Mouse (Mus musculus): ENCODE data around the gene Ap1ar.

Gene Ap1ar

DNA sequence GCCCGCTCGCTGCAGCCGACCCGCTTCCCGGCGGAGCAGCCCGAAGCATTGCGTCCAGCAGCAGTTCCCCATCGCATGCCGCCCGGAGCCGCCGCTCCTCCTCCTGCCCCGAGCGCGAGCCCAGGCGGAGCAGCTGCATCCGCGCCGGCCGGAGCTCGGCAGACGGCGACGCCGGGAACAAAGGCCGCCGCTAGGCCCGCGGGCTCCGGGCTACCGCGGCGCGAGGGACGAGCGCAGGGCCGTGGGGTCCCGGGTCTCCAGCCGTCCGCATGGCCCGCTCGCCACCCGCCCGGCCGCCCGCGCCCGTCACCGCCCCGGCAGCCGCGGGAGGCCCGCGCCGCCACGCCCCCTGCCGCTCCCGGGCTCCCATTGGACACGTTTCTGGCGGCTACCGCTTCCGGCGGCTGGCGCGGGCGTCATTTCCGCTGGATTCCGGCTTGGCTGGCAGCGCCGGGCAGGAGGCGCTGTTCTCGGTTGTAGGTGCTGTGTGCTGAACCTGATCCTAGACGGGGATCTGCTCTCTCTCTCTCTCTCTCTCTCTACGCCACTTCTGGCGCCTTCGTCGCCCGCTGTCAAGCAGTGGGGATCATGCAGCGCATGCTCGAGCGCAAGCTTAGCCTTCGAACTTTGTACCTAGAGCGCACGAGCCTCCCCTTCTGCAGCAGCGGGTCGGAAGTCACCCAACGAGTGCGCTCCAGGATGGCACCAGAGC lies at the start of gene Ap1ar:
Gene Ap1ar, minus strand, starts transcription at position 370 of the 712 bp plus-strand sequence.
- peak; percentile 97 for DNase-seq

GRCm38 (mm10) chr3:127881684-127882083 lies 44.4 kb upstream of the Ap1ar start:
- peak; percentile 34 for DNase-seq

DNA sequence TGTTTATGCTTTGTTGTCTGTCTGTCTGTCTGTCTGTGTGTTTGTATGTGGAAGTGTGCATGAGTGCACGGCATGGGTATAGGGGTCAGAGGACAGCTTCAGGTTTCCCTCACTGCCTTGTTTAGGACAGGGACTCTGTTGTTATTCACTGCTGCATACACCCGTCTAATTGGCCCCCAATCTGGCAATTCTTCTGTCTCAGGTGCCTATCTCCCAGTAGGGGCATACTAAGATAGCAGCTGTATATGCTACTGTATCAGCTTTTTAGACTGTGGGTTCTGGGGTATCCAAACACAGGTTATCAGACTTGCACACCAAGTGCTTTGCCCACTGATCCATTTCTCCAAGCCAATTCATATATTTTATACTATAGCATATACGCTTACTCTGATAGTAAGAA lies 42.6 kb upstream of the Ap1ar start:
- no peak for DNase-seq

DNA sequence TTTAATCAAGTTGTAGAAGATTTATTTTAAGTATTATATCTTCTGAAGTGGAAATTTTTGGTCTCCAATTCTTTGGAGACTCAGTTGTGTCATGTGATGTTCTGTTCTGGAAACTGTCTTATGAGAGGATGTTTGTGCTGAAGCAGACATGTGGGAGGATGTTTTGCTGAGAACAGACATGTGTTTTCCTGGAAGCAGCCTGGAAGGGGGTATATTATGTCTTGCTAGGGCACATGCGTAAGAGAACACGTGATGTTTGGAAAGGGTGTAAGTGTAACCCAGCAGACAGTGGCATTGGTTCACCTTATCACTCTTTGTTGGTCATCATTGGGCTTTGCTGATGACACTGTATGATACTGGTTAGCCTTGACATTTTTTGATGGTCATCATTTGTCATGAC lies 38.2 kb upstream of the Ap1ar start:
- no peak for DNase-seq

DNA sequence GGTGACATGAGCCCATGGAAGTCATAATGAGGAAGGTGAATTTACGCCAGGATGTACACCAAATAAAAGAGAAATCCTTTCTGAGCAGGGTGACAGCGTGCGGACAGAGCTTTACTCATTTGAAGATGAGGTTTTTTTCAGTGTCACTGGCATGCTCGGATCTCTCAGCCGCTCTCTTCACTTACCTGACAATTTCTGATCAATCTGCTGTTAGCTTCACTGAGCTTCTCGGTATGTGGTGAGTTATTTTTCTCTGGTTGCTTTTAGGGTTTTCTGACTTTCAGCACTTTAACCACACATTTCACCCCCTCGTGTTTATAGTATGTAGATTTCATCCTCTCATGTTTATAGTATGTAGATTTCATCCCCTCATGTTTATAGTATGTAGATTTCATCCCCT lies 37.7 kb upstream of the Ap1ar start:
- DNase-seq: no peak

DNA sequence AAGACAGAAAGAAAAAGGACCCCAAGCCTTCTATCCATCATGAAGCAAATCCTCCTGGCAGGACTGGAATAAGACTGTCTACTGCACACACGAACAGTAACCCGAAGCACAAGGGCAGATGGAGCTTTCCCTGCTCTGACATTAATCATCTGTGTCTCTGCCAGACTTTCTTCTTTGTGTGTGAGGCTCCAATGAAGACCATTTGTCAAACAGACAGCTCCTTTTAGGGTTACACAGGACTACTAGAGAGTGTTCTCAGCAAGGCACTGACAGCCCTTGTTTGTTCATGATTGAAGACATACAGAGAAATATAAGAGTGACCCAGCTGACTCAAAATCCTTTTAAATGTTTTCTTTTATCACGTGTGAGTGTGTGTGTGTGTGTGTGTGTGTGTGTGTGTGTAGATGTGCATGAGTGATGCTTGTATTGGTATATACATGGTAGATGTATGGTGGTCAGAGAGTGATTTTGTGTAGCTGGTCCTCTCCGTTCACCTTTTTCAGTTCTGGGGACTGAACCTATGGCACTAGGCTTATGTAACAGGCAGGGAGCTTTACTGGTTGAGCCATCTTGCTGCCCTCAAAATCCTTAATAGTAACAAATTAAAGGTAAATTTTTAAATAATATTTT lies 37.0 kb upstream of the Ap1ar start:
- no peak for DNase-seq

DNA sequence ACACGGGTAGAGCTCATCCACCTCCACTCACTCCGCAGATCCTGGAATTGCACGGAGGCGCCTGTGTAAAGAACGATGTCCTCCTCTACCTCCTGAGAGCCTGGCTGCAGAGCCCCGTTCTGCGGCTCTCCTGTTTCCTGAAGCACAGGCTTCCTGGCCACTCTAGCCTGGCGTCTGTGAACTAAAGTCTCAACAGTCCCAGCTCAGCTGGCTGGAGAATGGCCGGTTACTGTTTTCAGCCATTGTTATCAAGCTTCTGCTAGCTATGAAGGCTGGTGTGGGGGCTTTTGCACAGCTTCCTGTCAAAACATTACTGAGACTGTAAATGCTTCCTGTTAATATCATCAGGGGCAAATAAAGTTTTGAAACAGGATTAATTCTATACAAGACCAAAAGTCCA lies 34.3 kb upstream of the Ap1ar start:
- DNase-seq: no peak

DNA sequence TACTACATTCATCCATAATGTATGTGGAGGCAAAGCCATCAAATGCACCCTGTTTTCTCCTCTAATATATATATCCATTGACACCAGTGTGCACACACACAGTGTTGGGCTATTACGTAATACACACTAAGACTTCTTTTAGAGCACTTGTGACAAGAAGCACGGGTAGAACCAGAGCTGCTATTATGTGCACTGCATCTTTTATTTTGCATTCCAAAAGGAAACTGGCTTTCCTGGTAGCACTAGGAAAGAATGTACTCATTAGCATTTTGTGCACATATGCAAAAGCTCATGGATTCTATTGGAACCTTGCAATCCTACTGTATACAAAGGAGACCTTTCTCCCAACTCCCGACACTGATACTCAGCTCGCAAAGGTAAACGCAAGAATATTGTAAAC lies 31.6 kb upstream of the Ap1ar start:
- DNase-seq: no peak

DNA sequence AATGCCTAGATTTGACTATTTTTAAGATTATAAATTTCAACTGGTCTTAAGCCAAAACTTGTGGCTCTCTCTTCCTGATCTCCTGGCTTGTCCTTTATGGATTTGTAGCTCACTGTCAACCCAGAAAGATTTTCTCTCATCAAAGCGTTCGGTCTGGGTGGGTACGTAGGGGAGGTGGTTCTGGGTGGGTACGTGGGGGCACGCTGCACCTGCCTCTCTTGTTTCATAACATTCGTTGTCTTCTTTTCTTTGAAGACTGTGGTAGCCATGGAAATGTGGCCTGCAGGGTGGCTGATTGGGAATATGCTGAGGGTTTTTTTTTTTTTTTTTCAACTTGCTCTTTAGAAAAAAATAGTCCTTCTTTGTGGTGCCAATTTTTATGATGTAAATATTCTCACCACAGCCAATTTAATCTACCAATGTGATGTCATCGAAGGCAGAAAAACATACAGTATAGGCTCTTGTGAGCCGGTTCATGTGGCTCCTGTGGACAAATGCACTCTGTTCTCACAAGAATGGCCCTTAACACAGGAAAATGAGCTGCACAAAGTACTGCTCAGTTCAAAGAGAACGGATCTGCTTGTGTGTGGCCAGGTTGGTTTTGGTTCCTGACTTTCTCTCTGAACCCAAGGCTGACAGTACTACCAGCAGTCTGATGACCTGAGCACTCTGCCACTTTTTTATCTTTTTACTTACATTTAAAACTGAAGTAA lies 30.9 kb upstream of the Ap1ar start:
- DNase-seq: no peak

- no peak for DNase-seq
Measured at GRCm38 (mm10) chr3:127864242-127864641, 26.9 kb upstream of the Ap1ar start.

DNA sequence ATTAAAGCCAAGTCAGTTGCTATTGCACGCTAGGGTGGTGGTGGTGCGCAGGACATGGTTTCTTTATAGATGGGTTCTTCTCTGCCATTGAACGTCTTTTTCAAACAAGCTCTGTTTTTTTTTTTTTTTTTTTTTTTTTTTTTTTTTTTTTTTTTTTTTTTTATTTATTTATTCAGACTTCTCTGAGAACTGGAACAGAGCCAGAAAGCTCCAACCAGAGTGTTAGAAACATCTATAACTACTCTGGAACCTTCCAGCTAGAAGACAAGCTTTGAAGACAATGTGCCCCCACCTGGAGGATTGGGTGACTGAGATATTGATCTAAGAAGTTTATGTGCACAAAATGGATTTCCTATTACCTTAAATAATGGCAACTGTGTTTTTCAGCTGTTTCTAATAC lies 26.2 kb upstream of the Ap1ar start:
- no peak for DNase-seq

- no peak for DNase-seq
Measured at GRCm38 (mm10) chr3:127862479-127862878, 25.2 kb upstream of the Ap1ar start.

DNA sequence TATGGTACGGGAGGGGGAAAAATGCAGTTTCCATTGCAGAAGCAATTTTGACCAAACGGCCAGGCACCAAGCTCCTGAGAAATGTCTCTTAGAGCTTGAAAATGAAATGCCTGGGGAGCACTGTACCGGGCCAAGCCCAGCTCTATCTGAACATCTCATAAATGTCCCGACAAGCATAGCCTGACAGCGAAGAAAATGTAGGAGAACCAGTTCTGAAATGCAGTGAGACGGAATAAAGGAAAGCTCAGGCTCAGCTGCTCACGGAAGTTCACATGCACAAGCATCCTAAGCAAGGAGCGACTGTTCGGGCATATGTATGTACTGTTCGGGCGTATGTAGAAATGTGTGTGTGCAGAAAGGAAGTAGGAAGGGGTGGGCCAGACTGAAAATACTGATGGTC lies 24.0 kb upstream of the Ap1ar start:
- no peak for DNase-seq

- peak; percentile 91 for DNase-seq
Measured at GRCm38 (mm10) chr3:127853431-127854206, 16.3 kb upstream of the Ap1ar start.

- DNase-seq: no peak
Measured at GRCm38 (mm10) chr3:127852722-127853121, 15.4 kb upstream of the Ap1ar start.

DNA sequence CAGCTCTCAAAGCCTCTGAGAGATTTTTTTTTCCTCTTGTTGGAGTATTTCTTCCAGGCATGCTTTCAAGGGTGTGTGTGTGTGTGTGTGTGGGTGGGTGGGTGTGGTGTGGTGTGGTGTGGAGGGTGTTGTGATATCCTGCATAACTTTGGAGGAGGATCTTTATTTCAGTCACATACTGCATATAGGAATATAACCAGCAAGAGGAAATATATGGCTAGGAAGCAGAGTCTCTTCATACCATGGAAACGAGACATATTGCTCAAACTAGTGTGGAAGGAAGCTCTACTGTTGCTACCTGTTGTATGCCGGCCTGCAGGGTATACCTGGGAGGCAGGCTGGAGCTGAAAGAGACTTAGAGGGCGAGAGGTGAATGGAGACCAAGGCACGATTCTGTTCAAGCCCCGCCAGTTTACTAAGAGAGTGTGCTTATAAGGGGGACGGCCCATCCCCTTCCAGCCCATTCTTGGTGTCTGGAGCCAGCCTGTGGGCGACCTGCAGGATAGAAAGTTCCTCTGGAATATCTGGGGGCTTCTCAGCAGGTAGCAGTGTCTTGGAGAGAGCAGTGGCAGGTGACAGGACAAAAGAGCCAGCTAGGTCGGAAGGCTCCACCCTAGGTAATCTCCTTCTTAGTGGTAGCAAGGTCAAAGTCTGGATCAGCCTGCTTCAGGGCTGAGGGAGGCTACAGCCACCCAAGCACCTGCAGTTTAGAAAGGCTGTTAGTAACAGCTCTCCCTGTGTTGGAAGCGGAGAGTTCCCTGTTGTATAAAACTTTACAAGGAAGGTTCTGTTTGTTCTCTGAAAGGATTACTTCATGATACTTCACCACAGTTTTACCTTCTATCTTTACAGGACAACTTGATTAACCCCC lies 13.7 kb upstream of the Ap1ar start:
- DNase-seq: no peak

DNA sequence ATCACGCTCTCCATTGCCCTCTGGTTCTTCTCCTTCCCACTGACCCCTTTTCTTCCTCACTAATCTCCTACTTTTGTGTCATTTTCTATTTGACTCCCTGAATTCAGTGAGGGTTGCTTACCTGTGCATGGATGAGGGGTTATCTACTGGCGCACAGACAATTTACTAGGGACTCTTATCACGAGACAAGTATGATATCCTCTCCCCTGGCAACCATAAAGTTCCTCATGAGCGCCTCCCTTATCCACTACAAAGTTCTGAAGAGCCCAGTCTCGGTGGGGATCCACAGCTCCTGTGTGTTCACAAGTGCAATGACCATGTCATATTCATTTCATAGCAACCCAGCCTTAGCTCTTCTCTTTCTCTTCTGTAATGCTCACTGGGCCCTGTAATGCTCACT lies 12.6 kb upstream of the Ap1ar start:
- DNase-seq: no peak

DNA sequence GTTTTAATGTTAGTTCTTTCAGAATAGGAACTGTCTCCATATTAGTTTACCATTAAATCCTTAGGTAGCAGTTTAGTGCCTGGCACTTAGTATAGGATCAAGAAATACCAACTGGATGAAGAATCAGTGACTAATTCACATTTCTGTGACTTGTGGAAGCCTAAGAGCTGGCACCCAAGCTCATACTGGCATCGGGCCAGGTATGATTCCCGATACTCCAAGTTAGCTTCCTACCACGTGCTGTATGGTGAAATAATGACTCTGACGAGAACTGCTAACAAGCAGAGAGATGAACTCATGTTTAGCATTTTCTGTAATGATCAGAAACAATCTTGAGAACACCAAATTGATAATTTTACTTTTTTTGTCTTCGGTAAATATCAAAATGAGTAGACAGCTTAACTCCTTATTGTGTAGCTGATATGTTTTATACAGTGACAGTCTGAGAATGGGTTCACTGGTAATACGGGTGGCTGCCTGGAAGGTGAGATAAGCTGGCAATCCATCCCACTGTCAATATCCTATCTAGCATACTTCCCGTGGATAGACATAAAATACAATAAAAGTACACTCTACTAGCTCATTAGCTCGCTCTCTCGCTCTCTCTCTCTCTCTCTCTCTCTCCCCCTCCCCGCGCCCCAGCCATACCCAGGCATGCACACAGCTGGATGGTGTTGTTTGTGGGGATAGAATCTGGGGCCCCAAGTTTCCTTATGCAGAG lies 10.9 kb upstream of the Ap1ar start:
- DNase-seq: peak; percentile 27

- DNase-seq: no peak
Measured at GRCm38 (mm10) chr3:127843941-127844327, 6.6 kb upstream of the Ap1ar start.

- DNase-seq: peak; percentile 67
Measured at GRCm38 (mm10) chr3:127843324-127843940, 6.1 kb upstream of the Ap1ar start.

DNA sequence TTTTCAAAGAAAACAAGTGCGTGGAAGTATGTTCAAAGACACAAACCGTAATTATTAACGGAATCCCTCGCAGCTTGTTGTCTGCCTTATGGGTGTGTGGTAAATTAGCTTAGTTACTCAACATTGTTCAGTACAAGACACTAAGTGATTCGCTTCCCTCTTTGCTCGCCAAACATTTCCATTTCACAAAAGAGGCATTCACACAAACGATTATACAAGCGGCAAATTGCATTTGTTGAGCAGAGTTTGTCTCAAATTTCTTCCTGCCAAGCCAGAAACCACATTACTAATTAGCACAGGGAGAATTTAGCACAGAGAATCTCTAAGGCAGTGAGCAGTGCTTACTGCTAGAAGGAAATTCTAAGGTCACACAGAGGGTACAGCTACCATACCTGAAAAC lies 4.6 kb upstream of the Ap1ar start:
- DNase-seq: no peak

All from lung, postnatal 36 days (tissue).